Mouse (Mus musculus) neural tube, embryonic 12.5 days (tissue): Measurements from ENCODE around the gene Olfr199. TPM values are rescaled to one million over a fixed set of nuclear protein-coding genes. Genes with fewer than 3 reads are reported as not detected.
"Not testable (repeated sequence)": the region's sequence is repeated elsewhere in the genome, so short reads cannot be mapped to it uniquely, and the experiment has no call there.

Experiments used
- ATAC-seq: fragments of 200-750 bp; cut with Nextera tagmentation; 2 replicates; pipeline ENCODE4 v1.8.0; 2017; ENCODE audit warnings: low read depth, mild to moderate bottlenecking, moderate TSS enrichment, moderate library complexity; ENCODE audit not compliant: low FRiP score
- H3K27ac ChIP-seq: fragments of 300-500 bp; sonication (generic); 2 replicates; pipeline ENCODE4 v1.5.1; 2016
- H3K27me3 ChIP-seq: fragments of 300-500 bp; sonication (generic); replicated peaks from 2 replicates; pipeline ENCODE4 v1.6.1; 2016; ENCODE audit warnings: mild to moderate bottlenecking
- H3K36me3 ChIP-seq: fragments of 300-500 bp; sonication (generic); 2 replicates; pipeline ENCODE4 v1.6.1; 2016; ENCODE audit warnings: mild to moderate bottlenecking
- H3K4me1 ChIP-seq: fragments of 300-500 bp; sonication (generic); 2 replicates; pipeline ENCODE4 v1.6.1; 2016
- H3K4me2 ChIP-seq: fragments of 300-500 bp; sonication (generic); replicated peaks from 2 replicates; pipeline ENCODE4 v1.6.1; 2016; ENCODE audit warnings: mild to moderate bottlenecking
- H3K4me3 ChIP-seq: fragments of 300-500 bp; sonication (generic); 2 replicates; pipeline ENCODE4 v1.5.1; 2016
- H3K9ac ChIP-seq: fragments of 300-500 bp; sonication (generic); 2 replicates; pipeline ENCODE4 v1.6.1; 2016; ENCODE audit warnings: mild to moderate bottlenecking
- H3K9me3 ChIP-seq: fragments of 300-500 bp; sonication (generic); 2 replicates; pipeline ENCODE4 v1.6.1; 2016; ENCODE audit warnings: mild to moderate bottlenecking
- WGBS: fragments of 180-500 bp; shearing (Covaris S2); methylation state at CpG from one replicate; pipeline ENCODE4 v1.1.7; 2016; 5-methylcytosine and 5-hydroxymethylcytosine counted together
- polyA plus RNA-seq: library from polyadenylated mRNA; unstranded; fragments of >200 nt; fragmentation: Nextera tagmentation; extraction: Ambion mirVana; gene quantifications from 2 replicates; pipeline ENCODE4 v1.2.1, GENCODE M21; 2016

Olfr199 gene
- polyA plus RNA-seq = not detected in 2 replicates

- not testable (repeated sequence) for H3K27ac ChIP-seq, H3K9ac ChIP-seq, H3K4me2 ChIP-seq, ATAC-seq, H3K4me1 ChIP-seq, H3K4me3 ChIP-seq, H3K36me3 ChIP-seq, H3K27me3 ChIP-seq, H3K9me3 ChIP-seq
- 91% methylated on average over 1 of the region's 1 CpGs for WGBS
Measured at GRCm38 (mm10) chr16:59219667-59220066, at the start of gene Olfr199. Gene Olfr199, minus strand, starts transcription at chr16:59219767.

GRCm38 (mm10) chr16:59269097-59269496, 49.5 kb upstream of the Olfr199 start:
- ATAC-seq, H3K27me3 ChIP-seq, H3K9ac ChIP-seq, H3K27ac ChIP-seq, H3K4me1 ChIP-seq, H3K4me3 ChIP-seq, H3K9me3 ChIP-seq, H3K4me2 ChIP-seq, H3K36me3 ChIP-seq: not testable (repeated sequence)
- 80% methylated on average over 4 of the region's 4 CpGs for whole genome bisulfite sequencing

GRCm38 (mm10) chr16:59249684-59250083, 30.1 kb upstream of the Olfr199 start:
- no peak for ATAC-seq
- no peak overlapping the region for H3K4me3 ChIP-seq
- 0 out of 2 replicates have a peak, but pooled peaks cover 3% of the 10 kb centered on the region for H3K9me3 ChIP-seq
- no peak overlapping the region for H3K9ac ChIP-seq
- no peaks in the 10 kb centered on the region for H3K36me3 ChIP-seq
- no peak overlapping the region for H3K27ac ChIP-seq
- no peak overlapping the region for H3K4me2 ChIP-seq
- H3K27me3 ChIP-seq = no peaks in the 10 kb centered on the region
- no peaks in the 10 kb centered on the region for H3K4me1 ChIP-seq
- 89% methylated on average over 17 of the region's 17 CpGs for WGBS

GRCm38 (mm10) chr16:59217861-59218260, 1.7 kb downstream of the Olfr199 start:
- H3K9ac ChIP-seq, H3K27ac ChIP-seq, H3K36me3 ChIP-seq, H3K27me3 ChIP-seq, H3K4me3 ChIP-seq, H3K9me3 ChIP-seq, H3K4me1 ChIP-seq, H3K4me2 ChIP-seq, ATAC-seq: not testable (repeated sequence)
- 84% methylated on average over 3 of the region's 3 CpGs for WGBS

GRCm38 (mm10) chr16:59203433-59203832, 16.1 kb downstream of the Olfr199 start, which contains the start of gene Olfr198:
Gene Olfr198, minus strand, starts transcription at chr16:59203533.
- not testable (repeated sequence) for H3K36me3 ChIP-seq, H3K9ac ChIP-seq, ATAC-seq, H3K27me3 ChIP-seq, H3K4me3 ChIP-seq, H3K4me2 ChIP-seq, H3K9me3 ChIP-seq, H3K27ac ChIP-seq, H3K4me1 ChIP-seq
- WGBS = 69% methylated on average over 1 of the region's 1 CpGs

GRCm38 (mm10) chr16:59170354-59170753, 49.2 kb downstream of the Olfr199 start, which contains the start of gene Olfr196:
Gene Olfr196, minus strand, starts transcription at chr16:59170454.
- ATAC-seq = no peak
- Histone ChIP-seq H3K4me2 (no peak within 1 kb of the TSS), H3K9me3 (no peaks in the 10 kb centered on the region), H3K9ac (no peak within 1 kb of the TSS), H3K4me1 (no peaks in the 10 kb centered on the region), H3K27ac (no peak within 1 kb of the TSS), H3K27me3 (no peaks in the 10 kb centered on the region), H3K36me3 (no peaks in the 10 kb centered on the region), H3K4me3 (no peak within 1 kb of the TSS)
- WGBS = 82% methylated on average over 3 of the region's 3 CpGs

Other genes starting within 250 kb of the Olfr199 start
- not detected in 2 replicates for gene Olfr183, start 224.4 kb downstream of the Olfr199 start, polyA plus RNA-seq
- not detected in 2 replicates for gene Olfr186, start 189.5 kb downstream of the Olfr199 start, polyA plus RNA-seq
- gene Olfr187, start 180.0 kb downstream of the Olfr199 start, polyA plus RNA-seq = not detected in 2 replicates
- not detected in 2 replicates for gene Olfr190, start 141.8 kb downstream of the Olfr199 start, polyA plus RNA-seq
- gene Olfr191, start 129.9 kb downstream of the Olfr199 start, polyA plus RNA-seq = not detected in 2 replicates
- not detected in 2 replicates for gene Olfr193, start 107.9 kb downstream of the Olfr199 start, polyA plus RNA-seq
- not detected in 2 replicates for gene Olfr194, start 98.7 kb downstream of the Olfr199 start, polyA plus RNA-seq
- not detected in 2 replicates for gene Olfr195, start 72.7 kb downstream of the Olfr199 start, polyA plus RNA-seq
- gene Olfr196, start 49.3 kb downstream of the Olfr199 start, polyA plus RNA-seq = not detected in 2 replicates
- gene Olfr198, start 16.2 kb downstream of the Olfr199 start, polyA plus RNA-seq = not detected in 2 replicates
- gene Olfr201, start 52.9 kb upstream of the Olfr199 start, polyA plus RNA-seq = not detected in 2 replicates
- gene Olfr202, start 67.0 kb upstream of the Olfr199 start, polyA plus RNA-seq = not detected in 2 replicates
- gene Olfr203, start 79.1 kb upstream of the Olfr199 start, polyA plus RNA-seq = not detected in 2 replicates
- not detected in 2 replicates for gene Olfr204, start 98.5 kb upstream of the Olfr199 start, polyA plus RNA-seq
- gene Olfr205, start 111.4 kb upstream of the Olfr199 start, polyA plus RNA-seq = not detected in 2 replicates
- not detected in 2 replicates for gene Olfr206, start 129.5 kb upstream of the Olfr199 start, polyA plus RNA-seq
- gene Olfr209, start 144.2 kb upstream of the Olfr199 start, polyA plus RNA-seq = not detected in 2 replicates
- gene Gabrr3, start 187.6 kb upstream of the Olfr199 start, polyA plus RNA-seq = 0.06 TPM in 1 of 2 replicates, not detected in the other